Mouse (Mus musculus) stomach, embryonic 14.5 days (tissue): Measurements from ENCODE around the gene Lurap1l. TPM values are rescaled to one million over a fixed set of nuclear protein-coding genes. Genes with fewer than 3 reads are reported as not detected.

Experiments
- ATAC-seq: fragments of 200-750 bp; cut with Nextera tagmentation; 2 replicates; pipeline ENCODE4 v1.8.0; 2017; ENCODE audit warnings: low read depth, moderate TSS enrichment; ENCODE audit not compliant: insufficient number of reproducible peaks, insufficient read depth, low FRiP score
- H3K27ac ChIP-seq: fragments of 300-500 bp; sonication (generic); 2 replicates; pipeline ENCODE4 v1.5.1; 2014; ENCODE audit warnings: mild to moderate bottlenecking, low read length, moderate library complexity, mixed read lengths
- H3K27me3 ChIP-seq: fragments of 300-500 bp; sonication (generic); 2 replicates; pipeline ENCODE4 v1.6.1; 2014; ENCODE audit warnings: low read length, control low read depth, mixed read lengths; ENCODE audit not compliant: control insufficient read depth, insufficient read depth
- H3K36me3 ChIP-seq: fragments of 300-500 bp; sonication (generic); 2 replicates; pipeline ENCODE4 v1.6.1; 2014; ENCODE audit warnings: mild to moderate bottlenecking, control low read depth, low read length, moderate library complexity, mixed read lengths; ENCODE audit not compliant: control insufficient read depth, insufficient read depth
- H3K4me1 ChIP-seq: fragments of 300-500 bp; sonication (generic); 2 replicates; pipeline ENCODE4 v1.6.1; 2014; ENCODE audit warnings: low read length, control low read depth, mixed read lengths; ENCODE audit not compliant: control insufficient read depth, insufficient read depth
- H3K4me2 ChIP-seq: fragments of 300-500 bp; sonication (generic); replicated peaks from 2 replicates; pipeline ENCODE4 v1.6.1; 2014; ENCODE audit warnings: low read depth, low read length, control low read depth
- H3K4me3 ChIP-seq: fragments of 300-500 bp; sonication (generic); 2 replicates; pipeline ENCODE4 v1.5.1; 2014; ENCODE audit warnings: low read depth, low read length, control low read depth
- H3K9ac ChIP-seq: fragments of 300-500 bp; sonication (generic); replicated peaks from 2 replicates; pipeline ENCODE4 v1.6.1; 2014; ENCODE audit warnings: low read depth, mild to moderate bottlenecking, control low read depth, low read length, moderate library complexity, mixed read lengths
- H3K9me3 ChIP-seq: fragments of 300-500 bp; sonication (generic); 2 replicates; pipeline ENCODE4 v1.6.1; 2016; ENCODE audit warnings: low read depth, low read length, control low read depth; ENCODE audit not compliant: control insufficient read depth
- WGBS: fragments of 180-500 bp; shearing (Covaris S2); extraction: QIAGEN DNeasy Blood & Tissue Kit; methylation state at CpG from one replicate; pipeline ENCODE4 v1.1.7; 2014; 5-methylcytosine and 5-hydroxymethylcytosine counted together
- polyA plus RNA-seq: library from polyadenylated mRNA; unstranded; fragments of >200 nt; fragmentation: Nextera tagmentation; extraction: Ambion mirVana; gene quantifications from 2 replicates; pipeline ENCODE4 v1.2.1, GENCODE M21; 2014

Gene Lurap1l
- polyA plus RNA-seq, 1 experiment from 2014 or later: 25.2 TPM

GRCm38 (mm10) chr4:80944605-80945004 lies 34.2 kb downstream of the Lurap1l start:
- Histone ChIP-seq H3K4me3 (no peak overlapping the region), H3K9me3 (no peaks in the 10 kb centered on the region), H3K4me1 (no peaks in the 10 kb centered on the region), H3K9ac (no peak overlapping the region), H3K36me3 (no peaks in the 10 kb centered on the region), H3K4me2 (no peak overlapping the region), H3K27me3 (no peaks in the 10 kb centered on the region), H3K27ac (no peak overlapping the region)
- no peak for ATAC-seq

- Histone ChIP-seq H3K9ac (no peak overlapping the region), H3K27ac (peak overlapping the region; percentile 27; the same call in 1 of the 2 replicates), H3K9me3 (no peaks in the 10 kb centered on the region), H3K36me3 (no peaks in the 10 kb centered on the region; the same call in 1 of the 2 replicates), H3K27me3 (no peaks in the 10 kb centered on the region), H3K4me3 (no peak overlapping the region), H3K4me2 (no peak overlapping the region), H3K4me1 (no peaks in the 10 kb centered on the region)
- ATAC-seq: no peak
Measured at GRCm38 (mm10) chr4:80949110-80949509, 38.7 kb downstream of the Lurap1l start.

- no peaks in the 10 kb centered on the region for H3K9me3 ChIP-seq
- no peak overlapping the region for H3K9ac ChIP-seq
- WGBS: 57% methylated on average over 2 of the region's 2 CpGs
- no peak overlapping the region for H3K4me3 ChIP-seq
- H3K27ac ChIP-seq: peak overlapping the region; percentile 48; the same call in 1 of the 2 replicates
- no peaks in the 10 kb centered on the region; the same call in 1 of the 2 replicates for H3K36me3 ChIP-seq
- H3K4me2 ChIP-seq: no peak overlapping the region
- ATAC-seq: peak; percentile 97
- H3K27me3 ChIP-seq: no peaks in the 10 kb centered on the region
- no peaks in the 10 kb centered on the region for H3K4me1 ChIP-seq
Measured at GRCm38 (mm10) chr4:80949720-80950119, 39.3 kb downstream of the Lurap1l start.

GRCm38 (mm10) chr4:80950280-80950781 lies 39.9 kb downstream of the Lurap1l start:
- ATAC-seq: 0 out of 2 replicates have a peak, but pooled peaks have one; percentile 40
- no peaks in the 10 kb centered on the region; the same call in 1 of the 2 replicates for H3K36me3 ChIP-seq
- H3K4me1 ChIP-seq: no peaks in the 10 kb centered on the region
- WGBS: 56% methylated on average over 8 of the region's 8 CpGs
- peak overlapping the region; percentile 48; the same call in 1 of the 2 replicates for H3K27ac ChIP-seq
- H3K4me3 ChIP-seq: no peak overlapping the region
- H3K9ac ChIP-seq: no peak overlapping the region
- no peak overlapping the region for H3K4me2 ChIP-seq
- H3K27me3 ChIP-seq: no peaks in the 10 kb centered on the region
- H3K9me3 ChIP-seq: no peaks in the 10 kb centered on the region

GRCm38 (mm10) chr4:80952653-80953052 lies 42.2 kb downstream of the Lurap1l start:
- H3K27ac ChIP-seq: no peak overlapping the region
- no peaks in the 10 kb centered on the region; the same call in 1 of the 2 replicates for H3K36me3 ChIP-seq
- no peaks in the 10 kb centered on the region for H3K27me3 ChIP-seq

GRCm38 (mm10) chr4:80955942-80956341 lies 45.5 kb downstream of the Lurap1l start:
- peak; percentile 49; the same call in 1 of the 2 replicates for ATAC-seq
- Histone ChIP-seq H3K27me3 (no peaks in the 10 kb centered on the region), H3K4me1 (no peaks in the 10 kb centered on the region), H3K4me2 (no peak overlapping the region), H3K36me3 (no peaks in the 10 kb centered on the region; the same call in 1 of the 2 replicates), H3K27ac (no peak overlapping the region), H3K9ac (no peak overlapping the region), H3K4me3 (no peak overlapping the region), H3K9me3 (no peaks in the 10 kb centered on the region)
- 45% methylated on average over 2 of the region's 2 CpGs for WGBS

More at GRCm38 (mm10) chr4:80952653-80953052, 42.2 kb downstream of the Lurap1l start:
- Histone ChIP-seq H3K4me3 (no peak overlapping the region), H3K4me1 (no peaks in the 10 kb centered on the region), H3K9me3 (no peaks in the 10 kb centered on the region), H3K9ac (no peak overlapping the region), H3K4me2 (no peak overlapping the region)
- ATAC-seq: no peak
- WGBS: 88% methylated on average over 1 of the region's 1 CpGs

- 95% methylated on average over 17 of the region's 17 CpGs for WGBS
- H3K4me3 ChIP-seq: no peak overlapping the region
- no peaks in the 10 kb centered on the region for H3K27me3 ChIP-seq
- H3K9me3 ChIP-seq: no peaks in the 10 kb centered on the region; the same call in 1 of the 2 replicates
- ATAC-seq: no peak
- no peak overlapping the region for H3K9ac ChIP-seq
- no peak overlapping the region for H3K4me2 ChIP-seq
- H3K36me3 ChIP-seq: no peaks in the 10 kb centered on the region
- no peaks in the 10 kb centered on the region for H3K4me1 ChIP-seq
- no peak overlapping the region for H3K27ac ChIP-seq
Measured at GRCm38 (mm10) chr4:80967526-80967925, 57.1 kb downstream of the Lurap1l start.

GRCm38 (mm10) chr4:80971846-80972245 lies 61.4 kb downstream of the Lurap1l start:
- Histone ChIP-seq H3K9ac (no peak overlapping the region), H3K27ac (no peak overlapping the region), H3K4me3 (no peak overlapping the region), H3K4me1 (no peaks in the 10 kb centered on the region), H3K9me3 (no peaks in the 10 kb centered on the region; the same call in 1 of the 2 replicates), H3K4me2 (no peak overlapping the region), H3K36me3 (no peaks in the 10 kb centered on the region), H3K27me3 (no peaks in the 10 kb centered on the region)
- 39% methylated on average over 1 of the region's 1 CpGs for WGBS
- no peak for ATAC-seq

GRCm38 (mm10) chr4:80973896-80974295 lies 63.5 kb downstream of the Lurap1l start:
- Histone ChIP-seq H3K36me3 (no peaks in the 10 kb centered on the region), H3K4me3 (no peak overlapping the region), H3K4me1 (no peaks in the 10 kb centered on the region), H3K27me3 (no peaks in the 10 kb centered on the region), H3K9ac (no peak overlapping the region), H3K4me2 (no peak overlapping the region), H3K27ac (no peak overlapping the region), H3K9me3 (no peaks in the 10 kb centered on the region)
- no peak for ATAC-seq
